Mouse (Mus musculus) small intestine, adult 2 months (tissue): Measurements from ENCODE around the gene Vps72. TPM values are rescaled to one million over a fixed set of nuclear protein-coding genes. Genes with fewer than 3 reads are reported as not detected.
A peak's percentile ranks its signal among the peaks of the same experiment; 100 is the strongest.
"Not testable (repeated sequence)": the region's sequence is repeated elsewhere in the genome, so short reads cannot be mapped to it uniquely, and the experiment has no call there.

ENCODE experiments used
- H3K27ac ChIP-seq: fragments of 200-500 bp; 2 replicates; pipeline ENCODE4 v1.5.1; 2012; ENCODE audit warnings: low read depth, low read length, control low read depth, inconsistent platforms; ENCODE audit not compliant: insufficient read depth
- H3K27me3 ChIP-seq: fragments of 200-500 bp; 2 replicates; pipeline ENCODE4 v1.6.1; 2012; ENCODE audit warnings: mild to moderate bottlenecking, moderate library complexity, low read length, inconsistent platforms; ENCODE audit not compliant: control insufficient read depth, insufficient read depth
- H3K36me3 ChIP-seq: fragments of 200-500 bp; 2 replicates; pipeline ENCODE4 v1.6.1; 2012; ENCODE audit warnings: mild to moderate bottlenecking, low read length, control low read depth, inconsistent platforms; ENCODE audit not compliant: control insufficient read depth, insufficient read depth
- H3K4me1 ChIP-seq: fragments of 200-500 bp; 2 replicates; pipeline ENCODE4 v1.6.1; 2012; ENCODE audit warnings: low read length, inconsistent platforms, mixed read lengths; ENCODE audit not compliant: control insufficient read depth, insufficient read depth, insufficient read length
- H3K4me3 ChIP-seq: fragments of 200-500 bp; 2 replicates; pipeline ENCODE4 v1.5.1; 2012; ENCODE audit warnings: low read depth, mild to moderate bottlenecking, control low read depth, inconsistent platforms, low read length, moderate library complexity
- CTCF ChIP-seq: fragments of 200-500 bp; IDR thresholded peaks from 2 replicates; pipeline ENCODE4 v1.5.1; 2012; ENCODE audit warnings: low read depth, mild to moderate bottlenecking, control low read depth, inconsistent platforms, low read length, moderate library complexity, mixed read lengths; ENCODE audit not compliant: insufficient replicate concordance, insufficient read length; ENCODE audit errors: extremely low read depth
- POLR2A ChIP-seq: fragments of 200-500 bp; IDR thresholded peaks from 2 replicates; pipeline ENCODE4 v1.6.1; 2012; ENCODE audit warnings: low read depth, mild to moderate bottlenecking, control low read depth, inconsistent platforms, low read length, moderate library complexity
- WGBS: fragments of 180-500 bp; shearing (Covaris S2); methylation state at CpG from one replicate; pipeline ENCODE4 v1.1.7; 2018; 5-methylcytosine and 5-hydroxymethylcytosine counted together
- polyA plus RNA-seq: library from polyadenylated mRNA; depleted of rRNA; stranded (reverse); fragments of >200 nt; gene quantifications from 2 replicates; pipeline ENCODE4 v1.2.3, GENCODE M21; 2012

Gene Vps72
- polyA plus RNA-seq, 1 experiment = 63.8 TPM

DNA sequence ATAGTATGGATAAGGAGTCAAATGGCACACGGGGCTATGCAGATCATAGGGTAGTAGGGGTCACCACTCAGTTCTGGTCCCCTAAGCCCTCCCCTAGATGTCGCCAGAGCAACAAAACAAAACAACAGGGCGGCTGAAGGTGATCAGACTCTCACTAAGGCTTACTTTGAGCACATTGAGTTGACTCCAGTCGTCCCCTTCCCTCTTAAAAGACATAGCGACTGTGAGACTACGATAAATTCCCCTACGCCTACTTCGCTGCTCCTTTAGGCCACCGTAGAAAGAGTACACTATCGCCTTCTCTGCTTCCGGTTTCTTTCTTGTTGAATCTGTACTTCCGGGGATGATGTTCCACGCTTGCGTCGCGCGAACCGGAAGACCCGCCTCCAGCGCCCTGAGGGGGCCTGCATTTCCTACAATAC is 22.9 kb downstream of the Vps72 start, which contains the start of the genes Scnm1 and Lysmd1:
Gene Scnm1, minus strand, starts transcription at position 332 of the 422 bp plus-strand sequence.
Gene Lysmd1, plus strand, starts transcription at position 409 of the 422 bp plus-strand sequence.
- H3K4me1 ChIP-seq = peaks cover 5% of the 10 kb centered on the region; the same call in 1 of the 2 replicates
- H3K27ac ChIP-seq = peak within 1 kb of the TSS; percentile 71
- peaks cover 23% of the 10 kb centered on the region for H3K36me3 ChIP-seq
- peak; percentile 24; the same call in 1 of the 2 replicates for TF ChIP-seq CTCF
- no peak for TF ChIP-seq POLR2A
- WGBS = under 1% methylated on average over 20 of the region's 20 CpGs
- H3K27me3 ChIP-seq = no peaks in the 10 kb centered on the region
- H3K4me3 ChIP-seq = peak within 1 kb of the TSS; percentile 56

DNA sequence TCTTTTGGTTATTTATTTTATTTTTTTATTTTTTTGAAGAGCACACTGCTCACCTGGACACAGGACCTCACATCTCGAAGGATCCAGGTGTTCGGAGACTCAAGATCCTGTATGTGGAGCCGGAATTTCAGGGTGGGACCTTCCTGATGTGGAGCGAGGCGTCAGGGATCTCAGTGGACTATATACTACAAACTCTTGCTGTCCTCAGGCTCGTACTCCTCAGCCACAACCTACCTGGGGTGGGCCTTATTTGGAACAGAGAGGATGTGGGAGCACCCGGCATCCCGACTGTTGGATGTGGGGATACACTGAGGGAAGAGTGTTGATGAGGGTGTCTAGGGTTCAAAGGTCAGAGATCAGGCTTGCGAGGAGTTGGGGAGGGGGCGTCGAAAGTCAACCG is 23.3 kb downstream of the Vps72 start:
- peak overlapping the region; percentile 55; the same call in 1 of the 2 replicates for H3K4me3 ChIP-seq
- not testable (repeated sequence) for H3K4me1 ChIP-seq, H3K27me3 ChIP-seq, H3K27ac ChIP-seq
- peaks cover 19% of the 10 kb centered on the region for H3K36me3 ChIP-seq
- WGBS = no CpG with 5 or more reads among the region's 12 CpGs

DNA sequence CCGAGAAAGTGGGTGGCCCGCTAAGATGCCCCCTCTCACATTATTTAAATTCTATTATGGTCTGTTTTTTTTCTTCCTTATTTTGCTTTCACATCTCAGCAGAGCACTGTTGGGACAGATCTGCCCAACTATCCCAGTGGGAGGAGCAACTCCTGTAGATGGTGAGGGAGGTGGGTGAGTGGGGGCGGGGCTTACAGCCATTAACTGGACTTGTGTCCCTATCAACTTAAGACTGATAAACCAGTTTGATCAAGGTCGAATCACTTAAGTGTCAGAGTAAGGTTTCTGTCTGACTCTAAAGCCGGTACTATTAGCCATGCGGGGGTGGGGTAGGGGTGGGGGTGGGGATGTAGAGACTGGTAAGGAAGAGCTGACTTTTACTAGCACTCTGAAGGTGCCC is 24.2 kb downstream of the Vps72 start:
- WGBS = 4% methylated on average over 6 of the region's 6 CpGs
- peaks cover 7% of the 10 kb centered on the region; the same call in 1 of the 2 replicates for H3K4me1 ChIP-seq
- TF ChIP-seq CTCF (no peak), POLR2A (peak; percentile 38; the same call in 1 of the 2 replicates)
- peak overlapping the region; percentile 71 for H3K27ac ChIP-seq
- H3K27me3 ChIP-seq = no peaks in the 10 kb centered on the region
- H3K4me3 ChIP-seq = peak overlapping the region; percentile 56
- peaks cover 20% of the 10 kb centered on the region for H3K36me3 ChIP-seq

DNA sequence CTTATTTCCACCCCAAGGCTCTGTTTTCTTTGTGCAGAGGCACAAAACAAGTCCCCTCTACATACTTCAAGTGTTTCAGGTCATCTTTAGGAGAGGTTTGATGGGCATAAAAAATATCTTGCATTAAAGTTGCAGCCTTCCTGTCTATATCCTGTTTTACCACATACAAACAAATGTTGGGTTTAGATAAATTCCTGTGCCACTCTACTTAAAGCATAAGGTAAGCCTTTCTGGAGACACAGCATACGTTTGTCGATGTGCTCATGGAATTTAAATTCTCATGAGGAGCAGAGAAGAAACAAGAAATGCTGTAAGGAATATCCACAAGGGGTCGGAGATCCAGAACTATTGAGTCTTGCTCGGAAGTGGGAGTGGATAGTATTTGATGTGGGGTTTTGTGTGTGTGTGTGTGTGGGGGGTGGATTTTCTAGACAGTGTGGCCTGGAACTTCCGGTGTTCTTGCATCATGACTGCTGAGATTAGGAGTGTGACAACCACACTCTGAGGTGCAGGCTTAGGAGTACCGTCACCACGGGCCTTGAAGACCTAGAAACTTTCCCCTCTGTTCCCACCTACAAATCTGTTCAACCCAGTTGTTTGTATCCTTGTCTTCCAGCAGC is 24.7 kb downstream of the Vps72 start:
- Histone ChIP-seq H3K4me1 (peaks cover 9% of the 10 kb centered on the region), H3K36me3 (peaks cover 23% of the 10 kb centered on the region), H3K27me3 (no peaks in the 10 kb centered on the region), H3K27ac (peak overlapping the region; percentile 34; the same call in 1 of the 2 replicates), H3K4me3 (no peak overlapping the region)
- TF ChIP-seq POLR2A (no peak), CTCF (no peak)
- 65% methylated on average over 7 of the region's 7 CpGs for WGBS

DNA sequence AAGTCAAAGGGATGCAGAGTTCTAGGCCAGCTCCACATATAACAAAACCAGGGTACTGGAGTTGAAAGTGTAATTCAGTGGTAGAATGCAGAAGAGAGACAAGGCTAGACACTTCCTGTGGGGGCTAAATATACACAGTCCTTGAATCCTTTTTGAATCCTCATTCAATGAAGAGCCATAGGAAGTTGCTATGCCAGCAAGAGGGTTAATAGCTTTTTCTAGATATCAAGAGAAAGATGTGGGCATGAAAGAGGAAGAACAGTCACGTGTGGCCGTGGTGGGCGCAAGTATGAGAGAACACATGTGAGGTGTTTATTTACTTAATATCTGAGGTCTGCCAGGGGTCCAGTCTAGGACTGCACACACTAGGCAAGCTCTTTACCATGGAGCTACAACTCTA is 25.5 kb downstream of the Vps72 start:
- Histone ChIP-seq H3K27ac (no peak overlapping the region), H3K27me3 (no peaks in the 10 kb centered on the region), H3K4me3 (no peak overlapping the region), H3K4me1 (peaks cover 9% of the 10 kb centered on the region), H3K36me3 (peaks cover 20% of the 10 kb centered on the region)
- no peak for TF ChIP-seq POLR2A
- TF ChIP-seq CTCF = no peak
- WGBS = 90% methylated on average over 3 of the region's 3 CpGs

DNA sequence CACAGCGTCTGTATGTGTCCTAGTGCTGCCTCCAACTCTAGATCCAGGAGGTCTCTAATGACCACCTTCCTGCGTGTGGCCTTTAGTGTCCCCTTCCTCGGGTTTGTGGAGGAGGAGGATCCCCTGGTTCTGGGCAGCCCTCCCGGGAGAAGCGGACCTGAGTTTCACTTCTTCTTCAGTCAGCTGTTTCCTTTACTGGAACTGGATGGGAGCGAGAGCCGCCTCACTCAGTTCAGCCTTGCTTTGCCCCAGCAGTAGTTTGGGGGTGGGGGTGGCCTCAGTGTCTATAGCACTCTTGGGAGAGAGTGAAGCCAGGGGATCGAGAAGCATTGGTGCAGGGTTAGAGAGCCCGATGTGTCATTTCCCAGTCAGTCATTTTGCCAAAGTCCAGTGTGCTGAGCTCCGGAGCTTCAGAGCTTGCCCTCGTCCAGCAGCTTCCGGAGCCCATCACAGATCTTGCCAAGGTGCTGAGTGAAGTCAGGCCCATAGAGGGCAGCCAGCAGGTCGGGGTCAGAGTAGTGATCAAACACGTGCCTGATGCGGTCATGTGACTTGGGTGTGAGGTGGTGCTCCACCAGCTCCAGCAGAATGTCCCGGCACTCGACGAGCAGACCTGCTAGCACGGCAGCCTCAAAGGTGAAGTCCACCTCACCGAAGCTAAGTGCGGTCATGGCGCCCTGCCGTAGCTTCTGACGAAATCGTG is 28.9 kb downstream of the Vps72 start:
- no peak overlapping the region for H3K27ac ChIP-seq
- 78% methylated on average over 25 of the region's 25 CpGs for WGBS
- no peak overlapping the region; the same call in 1 of the 2 replicates for H3K4me3 ChIP-seq
- TF ChIP-seq POLR2A (no peak), CTCF (no peak)
- H3K36me3 ChIP-seq = peaks cover 17% of the 10 kb centered on the region
- no peaks in the 10 kb centered on the region for H3K27me3 ChIP-seq
- peaks cover 6% of the 10 kb centered on the region for H3K4me1 ChIP-seq

DNA sequence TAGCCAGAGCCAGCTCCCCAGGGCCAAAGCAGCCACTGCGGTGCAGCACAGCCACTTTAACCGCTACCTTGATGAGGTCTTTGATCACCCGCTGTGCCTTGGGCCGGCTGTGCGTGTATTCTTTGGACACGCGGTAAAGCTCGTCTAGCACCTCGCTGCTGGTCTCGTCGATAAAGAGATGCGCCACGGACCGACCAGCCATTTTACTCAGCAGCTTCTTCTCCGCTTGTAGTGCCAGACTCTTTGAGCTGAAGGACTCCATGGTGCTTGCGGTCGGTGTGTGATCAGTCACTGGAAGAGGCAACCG is 29.4 kb downstream of the Vps72 start:
- Histone ChIP-seq H3K4me3 (0 out of 2 replicates have a peak overlapping the region, but pooled peaks have one; percentile 1), H3K36me3 (peaks cover 17% of the 10 kb centered on the region), H3K27ac (no peak overlapping the region), H3K27me3 (no peaks in the 10 kb centered on the region), H3K4me1 (peaks cover 6% of the 10 kb centered on the region)
- TF ChIP-seq CTCF (no peak), POLR2A (no peak)
- 84% methylated on average over 18 of the region's 18 CpGs for WGBS
